Mouse (Mus musculus) CH12.LX (cell line): ENCODE data around the gene Zfp950. TPM values are rescaled to one million over a fixed set of nuclear protein-coding genes. Genes with fewer than 3 reads are reported as not detected.

ENCODE experiments used
- DNase-seq: peaks from one replicate; pipeline ENCODE4 v3.0.0-alpha.2; 2013; ENCODE audit errors: extremely low read depth
- H3K27ac ChIP-seq: 2 replicates; pipeline ENCODE4 v1.5.1; 2012; ENCODE audit warnings: low read depth, mild to moderate bottlenecking, control low read depth, moderate library complexity; ENCODE audit not compliant: insufficient read depth
- H3K27me3 ChIP-seq: replicated peaks from 2 replicates; pipeline ENCODE3; 2012; ENCODE audit warnings: inconsistent platforms
- H3K36me3 ChIP-seq, 2 experiments: replicated peaks in 1 of 2; 2 replicates each; pipeline versions ENCODE3 to v1.6.1; 2012; ENCODE audit warnings: inconsistent platforms in 1 of 2, low read length in 1 of 2, mild to moderate bottlenecking in 1 of 2, mixed read lengths in 1 of 2, moderate library complexity in 1 of 2; ENCODE audit not compliant: control insufficient read depth in 1 of 2, insufficient read depth in 1 of 2
- H3K4me1 ChIP-seq, 2 experiments: 2 replicates each; pipeline ENCODE4 v1.6.1; 2012; ENCODE audit warnings: inconsistent platforms in 1 of 2, moderate library complexity in 1 of 2; ENCODE audit not compliant: insufficient read depth in 2 of 2, control insufficient read depth in 1 of 2
- H3K4me2 ChIP-seq: 2 replicates; pipeline ENCODE4 v1.6.1; 2012; ENCODE audit warnings: low read depth, mild to moderate bottlenecking, control low read depth; ENCODE audit not compliant: poor library complexity, insufficient read depth, severe bottlenecking
- H3K4me3 ChIP-seq, 3 experiments: fragments of 150-350 bp in 1 of 3; sonication (generic) in 1 of 3; replicated peaks in 1 of 3; 2 replicates each; pipeline versions ENCODE3 to v1.5.1; 2011 to 2012; ENCODE audit warnings: low read depth in 2 of 3, low read length in 2 of 3, mild to moderate bottlenecking in 2 of 3, moderate library complexity in 2 of 3, control low read depth in 1 of 3, improper control_type of control experiment in 1 of 3, inconsistent platforms in 1 of 3, mixed read lengths in 1 of 3; ENCODE audit not compliant: poor library complexity in 1 of 3
- H3K79me2 ChIP-seq: replicated peaks from 2 replicates; pipeline ENCODE4 v1.6.1; 2012; ENCODE audit warnings: mild to moderate bottlenecking, moderate library complexity; ENCODE audit not compliant: control insufficient read depth, poor library complexity, insufficient read depth, severe bottlenecking; ENCODE audit errors: extremely low read depth
- H3K9ac ChIP-seq: 2 replicates; pipeline ENCODE4 v1.6.1; 2012; ENCODE audit warnings: low read depth, mild to moderate bottlenecking, control low read depth, moderate library complexity; ENCODE audit not compliant: insufficient read depth
- H3K9me3 ChIP-seq: replicated peaks from 2 replicates; pipeline ENCODE3; 2012; ENCODE audit warnings: low read length, inconsistent platforms, mixed read lengths
- BHLHE40 ChIP-seq: IDR thresholded peaks from 2 replicates; pipeline ENCODE4 v1.6.1; 2011; ENCODE audit warnings: mild to moderate bottlenecking, low read depth, low read length, improper control_type of control experiment
- CHD1 ChIP-seq: IDR thresholded peaks from 2 replicates; pipeline ENCODE4 v1.6.1; 2012; ENCODE audit warnings: low read depth, low read length, improper control_type of control experiment, inconsistent platforms
- CHD2 ChIP-seq: IDR thresholded peaks from 2 replicates; pipeline ENCODE4 v1.6.1; 2011; ENCODE audit warnings: low read length, improper control_type of control experiment
- CTCF ChIP-seq, 2 experiments: IDR thresholded peaks in 1 of 2; conservative IDR thresholded peaks in 1 of 2; 2 replicates each; pipeline ENCODE4 v1.5.1; 2011 to 2012; ENCODE audit warnings: low read depth in 2 of 2, low read length in 2 of 2, improper control_type of control experiment in 1 of 2, inconsistent platforms in 1 of 2, mild to moderate bottlenecking in 1 of 2, moderate library complexity in 1 of 2
- ETS1 ChIP-seq: conservative IDR thresholded peaks from 2 replicates; pipeline ENCODE4 v1.6.1; 2012; ENCODE audit warnings: low read depth, mild to moderate bottlenecking, inconsistent platforms, low read length, improper control_type of control experiment, moderate library complexity
- GABPA ChIP-seq: IDR thresholded peaks from 2 replicates; pipeline ENCODE4 v1.6.1; 2012; ENCODE audit warnings: low read depth, low read length, improper control_type of control experiment, inconsistent platforms; ENCODE audit not compliant: insufficient replicate concordance
- HCFC1 ChIP-seq: IDR thresholded peaks from 2 replicates; pipeline ENCODE4 v1.6.1; 2012; ENCODE audit warnings: low read depth, mild to moderate bottlenecking, inconsistent platforms, low read length, improper control_type of control experiment
- MAFK ChIP-seq: IDR thresholded peaks from 2 replicates; pipeline ENCODE4 v1.6.1; 2011; ENCODE audit warnings: low read length, improper control_type of control experiment; ENCODE audit not compliant: insufficient replicate concordance
- MAZ ChIP-seq: IDR thresholded peaks from 2 replicates; pipeline ENCODE4 v1.6.1; 2012; ENCODE audit warnings: low read depth, mild to moderate bottlenecking, inconsistent platforms, low read length, improper control_type of control experiment, moderate library complexity
- MEF2A ChIP-seq: IDR thresholded peaks from 2 replicates; pipeline ENCODE4 v1.6.1; 2014; ENCODE audit warnings: low read depth, mild to moderate bottlenecking, inconsistent platforms, low read length, improper control_type of control experiment, borderline replicate concordance
- MYC ChIP-seq: IDR thresholded peaks from 2 replicates; pipeline ENCODE4 v1.6.1; 2011; ENCODE audit warnings: low read depth, mild to moderate bottlenecking, improper control_type of control experiment, low read length
- POLR2A ChIP-seq: IDR thresholded peaks from 2 replicates; pipeline ENCODE4 v1.6.1; 2011; ENCODE audit warnings: low read depth, mild to moderate bottlenecking, improper control_type of control experiment, low read length
- POLR2AphosphoS2 ChIP-seq: IDR thresholded peaks from 2 replicates; pipeline ENCODE4 v1.6.1; 2011; ENCODE audit warnings: low read depth, low read length, improper control_type of control experiment
- RAD21 ChIP-seq: IDR thresholded peaks from 2 replicates; pipeline ENCODE4 v1.6.1; 2011; ENCODE audit warnings: low read depth, mild to moderate bottlenecking, low read length, improper control_type of control experiment, moderate library complexity
- SIN3A ChIP-seq: IDR thresholded peaks from 2 replicates; pipeline ENCODE4 v1.6.1; 2012; ENCODE audit warnings: low read length, improper control_type of control experiment, inconsistent platforms
- TCF12 ChIP-seq: IDR thresholded peaks from 2 replicates; pipeline ENCODE4 v1.6.1; 2014; ENCODE audit warnings: low read depth, mild to moderate bottlenecking, inconsistent platforms, low read length, improper control_type of control experiment
- USF2 ChIP-seq: conservative IDR thresholded peaks from 2 replicates; pipeline ENCODE4 v1.6.1; 2011; ENCODE audit warnings: low read depth, low read length, improper control_type of control experiment
- ZKSCAN1 ChIP-seq: IDR thresholded peaks from 2 replicates; pipeline ENCODE4 v1.6.1; 2012; ENCODE audit warnings: low read depth, inconsistent platforms, low read length, improper control_type of control experiment, borderline replicate concordance
- ZMIZ1 ChIP-seq: IDR thresholded peaks from 2 replicates; pipeline ENCODE4 v1.6.1; 2012; ENCODE audit warnings: low read depth, mild to moderate bottlenecking, inconsistent platforms, low read length, improper control_type of control experiment
- ZNF384 ChIP-seq: IDR thresholded peaks from 2 replicates; pipeline ENCODE4 v1.6.1; 2012; ENCODE audit warnings: low read depth, low read length, improper control_type of control experiment, inconsistent platforms
- dilution Hi-C: fragments of 300-500 bp; cut with MboI; formaldehyde crosslinking; loops from 2 replicates; pipeline ENCODE4 v1.14.3; 2020; ENCODE audit warnings: low sequenced_read_pairs; ENCODE audit not compliant: extremely low pct_unique_long_range_greater_than_20kb, extremely low pct_ligation_motif_present
- in situ Hi-C: fragments of 300-500 bp; cut with MboI; formaldehyde crosslinking; loops from 3 replicates; pipeline ENCODE4 v1.14.3; 2019; ENCODE audit warnings: low sequenced_read_pairs, low pct_ligation_motif_present, low pct_unique_long_range_greater_than_20kb, mixed read lengths
- polyA plus RNA-seq: library from polyadenylated mRNA; unstranded; fragments of >175 nt; gene quantifications from 2 replicates; pipeline ENCODE4 v1.2.1, GENCODE M21; 2012; ENCODE audit warnings: low read depth; ENCODE audit not compliant: insufficient read length
- total RNA-seq, 2 experiments: library from RNA; depleted of rRNA; stranded (reverse); fragments of 300-350 nt in 1 of 2; fragments of >200 nt in 1 of 2; gene quantifications; 2 replicates each; pipeline ENCODE4 v1.2.3; 2012 to 2014

Zfp950 gene
- total and polyA plus RNA-seq, 3 experiments, result 6.1 to 11.1 (median 10.8) TPM

- dilution Hi-C loops, result no loop called here
- in situ Hi-C loops, result no loop called here
These were observed 62.0 kb downstream of the Zfp950 start for GRCm38 (mm10) chr19:61078622-61079021.

DNA sequence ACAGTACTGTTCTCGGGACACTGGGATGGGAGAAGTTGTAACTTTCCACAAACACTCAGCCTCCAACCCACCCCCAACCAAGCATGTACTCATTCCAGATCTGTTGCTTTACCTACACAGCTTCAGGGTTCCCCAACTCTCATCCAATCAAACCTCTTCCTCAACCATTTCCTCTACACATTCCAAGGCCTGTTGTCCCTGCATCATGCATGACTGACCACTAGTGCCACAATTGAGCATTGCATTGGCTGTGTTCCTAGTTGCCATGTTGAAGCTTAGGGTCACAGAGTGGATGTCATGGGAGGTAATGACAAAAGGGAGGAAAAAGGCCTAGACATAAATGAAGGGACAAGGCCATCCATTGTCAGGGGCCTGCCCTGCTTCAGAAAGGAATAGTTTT, 75.6 kb downstream of the Zfp950 start:
- in situ Hi-C loops, result no loop called here
- no peak overlapping the region for H3K9ac ChIP-seq
- H3K27me3 ChIP-seq, result no peaks in the 10 kb centered on the region
- no peak overlapping the region; the same call in 1 of the 2 replicates for H3K4me2 ChIP-seq
- no peak overlapping the region for H3K4me3 ChIP-seq
- H3K79me2 ChIP-seq, result no peaks in the 10 kb centered on the region
- DNase-seq, result no peak
- H3K27ac ChIP-seq, result no peak overlapping the region
- dilution Hi-C loops, result no loop called here
- no peaks in the 10 kb centered on the region for H3K9me3 ChIP-seq
- no peak for TF ChIP-seq ZMIZ1
- peak in 1 of 2 experiments; percentile 14; a peak in 2 of 4 replicates for TF ChIP-seq CTCF (conservative IDR thresholded peaks at IDR 0.05 in 1 of 2, IDR thresholded peaks at IDR 0.05 in 1 of 2; ENCODE audit: low read depth in 2 of 2, low read length in 2 of 2)
- no peak for TF ChIP-seq ETS1
- TF ChIP-seq BHLHE40, result no peak
- TF ChIP-seq RAD21, result peak; percentile 19
- no peak for TF ChIP-seq ZNF384
- TF ChIP-seq MAZ, result no peak
- no peak for TF ChIP-seq POLR2A
- TF ChIP-seq TCF12, result no peak
- no peak for TF ChIP-seq MAFK
- H3K4me1 ChIP-seq, result peaks cover 0 to under 1% of the 10 kb centered on the region in 2 experiments; a peak in 1 of 4 replicates
- H3K36me3 ChIP-seq, result peaks cover 2 to 34% of the 10 kb centered on the region in 2 experiments

More at GRCm38 (mm10) chr19:61078622-61079021, 62.0 kb downstream of the Zfp950 start:
- Histone ChIP-seq H3K9me3 (no peaks in the 10 kb centered on the region), H3K79me2 (no peaks in the 10 kb centered on the region), H3K4me1 (peaks cover 6% of the 10 kb centered on the region in 2 experiments), H3K9ac (no peak overlapping the region), H3K27ac (no peak overlapping the region), H3K4me2 (no peak overlapping the region), H3K36me3 (peaks cover 23 to 71% of the 10 kb centered on the region in 2 experiments)
- DNase-seq, result no peak
- TF ChIP-seq CHD2 (no peak), HCFC1 (no peak), RAD21 (no peak), CTCF (conservative IDR thresholded peaks at IDR 0.05 in 1 of 2, IDR thresholded peaks at IDR 0.05 in 1 of 2; ENCODE audit: low read depth in 2 of 2, low read length in 2 of 2) (no peak), GABPA (no peak), MYC (no peak), ZKSCAN1 (no peak), MEF2A (no peak), CHD1 (no peak), USF2 (no peak), SIN3A (no peak), POLR2AphosphoS2 (no peak)
- TF ChIP-seq, all 38 proteins: peak for 0
- Histone ChIP-seq H3K27me3 (no peaks in the 10 kb centered on the region), H3K4me3 (no peak overlapping the region)
